Mouse (Mus musculus): ENCODE data around the gene Arsb. TPM values are rescaled to one million over a fixed set of nuclear protein-coding genes. Genes with fewer than 3 reads are reported as not detected.

The Arsb gene
- polyA plus RNA-seq, 1 experiment: 8.9 TPM

DNA sequence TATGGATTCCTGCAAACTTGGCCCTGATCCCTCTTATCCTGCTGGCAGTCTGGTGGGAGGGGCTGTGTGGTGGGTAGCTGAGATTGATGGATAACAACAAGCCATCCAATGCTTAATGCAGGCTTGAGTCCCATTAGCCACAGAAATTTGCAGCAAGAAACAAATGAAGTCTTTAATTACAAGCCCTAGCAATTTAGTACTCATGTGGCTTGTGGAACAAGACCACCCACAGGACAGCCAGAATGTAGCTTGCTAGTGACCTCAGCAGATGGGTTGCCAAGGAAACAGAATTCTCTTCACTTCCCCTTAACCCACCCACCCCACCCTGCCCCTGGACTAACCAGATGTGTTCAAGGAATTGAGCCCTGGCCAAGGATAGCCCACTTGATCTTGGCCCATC lies 194.8 kb downstream of the Arsb start:
- TF ChIP-seq POLR2A (IDR thresholded peaks at IDR 0.05; ENCODE audit: borderline replicate concordance, control insufficient read depth, low read depth, low read length): no peak
- no peak for TF ChIP-seq CTCF (IDR thresholded peaks at IDR 0.05; ENCODE audit: control insufficient read depth, insufficient read depth, low read length)
- Histone ChIP-seq H3K4me3 (replicated peaks; ENCODE audit: control insufficient read depth, low read depth, low read length) (no peak overlapping the region), H3K4me1 (ENCODE audit: control insufficient read depth, insufficient read depth, low read length) (peaks cover under 1% of the 10 kb centered on the region), H3K27ac (ENCODE audit: control insufficient read depth, insufficient read depth, low read depth, low read length, poor library complexity) (no peak overlapping the region)

DNA sequence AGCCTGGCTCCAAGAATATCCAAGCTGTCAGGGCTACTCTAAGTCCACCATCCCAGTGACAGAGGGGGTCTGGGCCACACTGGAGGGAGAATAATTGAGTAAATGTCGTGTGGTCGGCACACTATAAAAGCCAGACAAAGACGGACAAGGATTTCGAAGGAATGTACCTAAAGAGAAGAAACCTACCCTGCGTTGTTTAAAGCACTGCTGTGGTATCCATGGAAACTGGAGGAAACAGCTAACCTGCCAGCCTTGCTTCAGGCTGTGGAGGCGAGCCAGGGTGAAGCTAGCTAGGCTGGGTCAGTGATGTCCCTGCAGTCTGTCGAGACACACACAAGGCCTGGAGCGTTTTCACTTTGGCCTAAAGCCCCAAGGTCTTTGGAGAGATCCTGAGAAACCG lies 195.7 kb downstream of the Arsb start:
- Histone ChIP-seq H3K27ac (ENCODE audit: control insufficient read depth, insufficient read depth, low read depth, low read length, poor library complexity) (no peak overlapping the region), H3K4me3 (replicated peaks; ENCODE audit: control insufficient read depth, low read depth, low read length) (no peak overlapping the region), H3K4me1 (ENCODE audit: control insufficient read depth, insufficient read depth, low read length) (peaks cover 2% of the 10 kb centered on the region)
- 68% methylated on average over 9 of the region's 9 CpGs for WGBS
- TF ChIP-seq CTCF (IDR thresholded peaks at IDR 0.05; ENCODE audit: control insufficient read depth, insufficient read depth, low read length) (no peak), POLR2A (IDR thresholded peaks at IDR 0.05; ENCODE audit: borderline replicate concordance, control insufficient read depth, low read depth, low read length) (no peak)

DNA sequence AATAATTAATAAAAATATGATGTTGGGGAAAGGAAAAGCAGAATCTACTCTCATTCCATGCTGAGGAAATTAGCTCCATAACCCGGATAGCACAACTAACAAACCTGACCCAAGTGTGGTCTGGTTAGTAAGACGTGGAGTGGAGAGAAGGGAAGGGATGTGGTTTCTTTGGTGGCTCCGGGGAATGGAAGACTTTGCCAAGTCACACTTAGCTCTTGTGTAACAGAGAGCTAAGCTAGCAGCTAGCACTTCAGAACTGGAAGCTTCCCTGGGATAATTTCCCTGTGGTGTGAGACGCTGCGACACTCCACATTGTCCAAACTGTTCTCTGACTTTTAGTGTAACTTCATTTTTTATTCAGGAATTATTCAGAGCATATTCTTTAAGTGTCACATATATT lies 198.7 kb downstream of the Arsb start:
- H3K27ac ChIP-seq (ENCODE audit: control insufficient read depth, insufficient read depth, low read depth, low read length, poor library complexity): no peak overlapping the region
- peaks cover 2% of the 10 kb centered on the region for H3K4me1 ChIP-seq (ENCODE audit: control insufficient read depth, insufficient read depth, low read length)
- WGBS: 8% methylated on average over 5 of the region's 5 CpGs
- H3K4me3 ChIP-seq (replicated peaks; ENCODE audit: control insufficient read depth, low read depth, low read length): no peak overlapping the region
- TF ChIP-seq POLR2A (IDR thresholded peaks at IDR 0.05; ENCODE audit: borderline replicate concordance, control insufficient read depth, low read depth, low read length) (no peak), CTCF (IDR thresholded peaks at IDR 0.05; ENCODE audit: control insufficient read depth, insufficient read depth, low read length) (no peak)

DNA sequence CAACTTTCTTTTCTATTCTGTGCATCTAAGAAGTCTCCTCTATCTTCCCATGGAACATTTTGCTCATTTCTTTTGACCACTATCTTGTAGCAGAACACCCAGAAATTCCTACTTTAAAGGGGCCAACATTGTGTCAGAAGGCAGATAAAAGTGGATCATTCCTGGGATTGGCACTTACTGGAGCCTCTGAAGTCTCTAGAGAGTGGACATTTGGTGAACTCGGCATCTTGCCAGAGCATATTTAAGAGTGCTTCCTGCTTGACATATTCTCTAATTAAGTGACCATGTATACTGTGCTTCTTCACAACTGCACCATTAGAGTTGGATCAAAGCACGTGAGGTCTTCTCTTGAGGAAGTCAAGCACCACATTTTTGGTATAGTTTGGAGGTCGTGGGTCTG lies 201.0 kb downstream of the Arsb start:
- H3K4me3 ChIP-seq (replicated peaks; ENCODE audit: control insufficient read depth, low read depth, low read length): no peak overlapping the region
- TF ChIP-seq POLR2A (IDR thresholded peaks at IDR 0.05; ENCODE audit: borderline replicate concordance, control insufficient read depth, low read depth, low read length) (no peak), CTCF (IDR thresholded peaks at IDR 0.05; ENCODE audit: control insufficient read depth, insufficient read depth, low read length) (no peak)
- 65% methylated on average over 3 of the region's 3 CpGs for WGBS
- peaks cover 2% of the 10 kb centered on the region for H3K4me1 ChIP-seq (ENCODE audit: control insufficient read depth, insufficient read depth, low read length)
- no peak overlapping the region for H3K27ac ChIP-seq (ENCODE audit: control insufficient read depth, insufficient read depth, low read depth, low read length, poor library complexity)

DNA sequence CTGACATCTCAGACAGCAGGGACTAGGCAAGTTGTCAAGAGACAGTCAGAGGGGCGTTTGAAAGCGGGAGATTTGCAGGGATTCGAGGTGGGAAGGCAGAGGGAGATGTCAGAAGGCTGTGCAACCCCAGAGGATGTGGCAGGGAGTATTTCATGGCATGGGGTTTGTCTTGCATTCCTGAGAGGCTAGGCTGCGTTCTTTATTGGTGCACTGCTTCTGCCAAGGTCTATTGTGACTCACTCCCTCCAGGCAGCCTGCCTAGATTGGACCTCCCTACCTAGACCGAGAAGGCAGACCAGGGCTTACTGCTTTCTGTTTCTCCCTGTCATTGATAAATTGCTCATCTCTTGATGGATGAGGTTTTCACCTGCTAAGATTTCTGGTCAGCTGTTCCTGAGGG lies 204.2 kb downstream of the Arsb start:
- WGBS: 74% methylated on average over 5 of the region's 5 CpGs
- TF ChIP-seq POLR2A (IDR thresholded peaks at IDR 0.05; ENCODE audit: borderline replicate concordance, control insufficient read depth, low read depth, low read length) (no peak), CTCF (IDR thresholded peaks at IDR 0.05; ENCODE audit: control insufficient read depth, insufficient read depth, low read length) (no peak)
- Histone ChIP-seq H3K4me3 (replicated peaks; ENCODE audit: control insufficient read depth, low read depth, low read length) (no peak overlapping the region), H3K4me1 (ENCODE audit: control insufficient read depth, insufficient read depth, low read length) (peaks cover 3% of the 10 kb centered on the region), H3K27ac (ENCODE audit: control insufficient read depth, insufficient read depth, low read depth, low read length, poor library complexity) (no peak overlapping the region)

DNA sequence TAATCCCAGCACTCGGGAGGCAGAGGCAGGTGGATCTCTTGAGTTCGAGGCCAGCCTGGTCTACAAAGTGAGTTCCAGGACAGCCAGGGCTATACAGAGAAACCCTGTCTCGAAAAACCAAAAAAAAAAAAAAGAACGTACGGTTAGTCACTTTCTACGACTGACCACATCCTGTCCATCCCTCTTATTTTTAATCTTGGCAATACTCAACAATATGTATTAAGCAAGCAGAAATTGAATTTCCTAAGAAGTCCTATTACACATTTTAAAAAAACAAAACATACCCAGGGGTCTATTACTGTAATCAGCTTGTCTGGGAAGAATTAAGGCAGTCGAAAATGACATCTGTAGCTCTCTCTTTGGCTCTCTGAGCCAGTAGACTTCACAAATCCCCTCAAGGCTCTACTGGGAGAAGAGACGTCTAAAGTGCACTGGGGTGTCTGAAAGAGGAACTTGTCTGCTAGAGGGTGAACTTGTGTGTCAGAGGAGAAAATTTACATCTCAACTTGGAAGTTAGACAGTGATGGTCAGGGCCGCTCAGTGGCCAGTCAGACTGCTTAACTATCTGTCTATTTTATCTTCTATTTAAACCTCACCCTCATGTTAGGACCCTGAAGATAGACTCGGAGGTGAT lies 205.6 kb downstream of the Arsb start:
- H3K27ac ChIP-seq (ENCODE audit: control insufficient read depth, insufficient read depth, low read depth, low read length, poor library complexity): no peak overlapping the region
- peaks cover 2% of the 10 kb centered on the region; the same call in 1 of the 2 replicates for H3K4me1 ChIP-seq (ENCODE audit: control insufficient read depth, insufficient read depth, low read length)
- no peak overlapping the region for H3K4me3 ChIP-seq (replicated peaks; ENCODE audit: control insufficient read depth, low read depth, low read length)
- TF ChIP-seq POLR2A (IDR thresholded peaks at IDR 0.05; ENCODE audit: borderline replicate concordance, control insufficient read depth, low read depth, low read length) (no peak), CTCF (IDR thresholded peaks at IDR 0.05; ENCODE audit: control insufficient read depth, insufficient read depth, low read length) (no peak)
- 10% methylated on average over 10 of the region's 10 CpGs for WGBS

DNA sequence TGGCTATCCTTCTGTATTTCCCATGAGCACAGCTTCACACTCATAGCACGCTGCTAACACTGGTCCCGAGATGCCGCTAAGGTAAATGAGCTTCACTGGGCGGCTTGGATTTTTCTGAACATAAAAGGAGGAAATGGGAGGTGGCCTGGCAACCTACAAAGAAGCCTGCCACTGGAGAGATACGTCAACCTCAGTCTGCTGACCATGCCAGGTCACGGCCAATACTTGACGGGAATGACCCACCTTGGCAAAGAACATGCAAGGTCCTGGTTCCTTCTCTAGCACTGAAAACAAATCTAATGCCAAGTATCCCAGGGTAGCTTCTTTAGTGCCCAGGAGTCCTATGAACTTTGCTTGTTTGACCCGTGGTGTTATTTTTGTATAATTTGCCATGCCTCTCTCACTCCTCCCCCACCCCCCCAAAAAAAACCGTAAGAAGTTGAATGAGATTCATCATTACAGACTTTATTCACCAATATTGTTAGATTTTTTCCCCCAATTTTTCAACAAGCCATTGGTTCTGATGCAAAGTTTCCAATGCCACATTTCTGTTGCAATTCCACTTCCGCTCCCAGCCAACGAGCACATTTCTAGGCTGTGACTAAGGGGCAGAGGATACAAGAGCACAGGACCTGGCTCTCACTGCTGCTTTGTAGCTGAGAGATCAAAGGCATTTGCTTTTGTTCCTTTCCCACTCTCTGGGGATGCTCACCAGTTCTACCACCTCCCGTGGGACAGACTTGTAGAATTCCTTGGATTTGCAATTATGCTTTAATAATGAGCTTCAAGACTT lies 207.5 kb downstream of the Arsb start:
- no peak for TF ChIP-seq CTCF (IDR thresholded peaks at IDR 0.05; ENCODE audit: control insufficient read depth, insufficient read depth, low read length)
- no peak for TF ChIP-seq POLR2A (IDR thresholded peaks at IDR 0.05; ENCODE audit: borderline replicate concordance, control insufficient read depth, low read depth, low read length)
- peaks cover 2% of the 10 kb centered on the region; the same call in 1 of the 2 replicates for H3K4me1 ChIP-seq (ENCODE audit: control insufficient read depth, insufficient read depth, low read length)
- no peak overlapping the region for H3K27ac ChIP-seq (ENCODE audit: control insufficient read depth, insufficient read depth, low read depth, low read length, poor library complexity)
- WGBS: 64% methylated on average over 12 of the region's 12 CpGs
- H3K4me3 ChIP-seq (replicated peaks; ENCODE audit: control insufficient read depth, low read depth, low read length): no peak overlapping the region

DNA sequence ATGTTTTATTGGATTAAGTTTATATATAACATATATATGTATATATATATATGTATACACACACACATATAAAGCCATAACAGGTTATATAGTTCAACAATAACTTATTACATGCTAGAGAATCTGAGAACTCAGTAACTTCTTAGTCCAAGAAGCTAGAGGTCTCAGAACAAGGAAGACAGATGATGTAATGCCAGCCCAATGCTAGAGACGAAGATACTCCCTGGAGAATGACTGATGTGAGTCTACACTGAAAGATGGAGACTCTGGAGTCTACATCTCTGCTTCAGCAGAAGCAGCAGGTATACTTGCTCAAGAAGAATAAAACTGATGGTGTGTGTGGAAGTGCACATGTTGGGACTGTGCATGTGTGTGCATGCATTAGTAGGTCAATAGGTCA lies 208.3 kb downstream of the Arsb start:
- no peak overlapping the region for H3K4me3 ChIP-seq (replicated peaks; ENCODE audit: control insufficient read depth, low read depth, low read length)
- 30% methylated on average over 1 of the region's 1 CpGs for WGBS
- peaks cover 2% of the 10 kb centered on the region; the same call in 1 of the 2 replicates for H3K4me1 ChIP-seq (ENCODE audit: control insufficient read depth, insufficient read depth, low read length)
- no peak for TF ChIP-seq CTCF (IDR thresholded peaks at IDR 0.05; ENCODE audit: control insufficient read depth, insufficient read depth, low read length)
- TF ChIP-seq POLR2A (IDR thresholded peaks at IDR 0.05; ENCODE audit: borderline replicate concordance, control insufficient read depth, low read depth, low read length): no peak
- H3K27ac ChIP-seq (ENCODE audit: control insufficient read depth, insufficient read depth, low read depth, low read length, poor library complexity): no peak overlapping the region
